Mouse (Mus musculus) bone marrow, adult 2 months (tissue): ENCODE measurements at regions not wholly inside any gene's neighbourhood (a gene's known extent, or its start where the extent isn't known, plus 50 kb on each side); places are given as distances from the start of the nearest gene placed in this dataset.

Experiments used
- H3K27ac ChIP-seq: fragments of 200-500 bp; 2 replicates; pipeline ENCODE4 v1.5.1; 2012; ENCODE audit warnings: low read depth, mild to moderate bottlenecking, control low read depth, inconsistent platforms, low read length; ENCODE audit not compliant: control insufficient read depth, poor library complexity, insufficient read depth
- H3K4me1 ChIP-seq: fragments of 200-500 bp; 2 replicates; pipeline ENCODE4 v1.6.1; 2011; ENCODE audit warnings: low read length; ENCODE audit not compliant: control insufficient read depth, insufficient read depth
- H3K4me3 ChIP-seq: fragments of 200-500 bp; replicated peaks from 2 replicates; pipeline ENCODE3; 2011; ENCODE audit warnings: mild to moderate bottlenecking, low read depth, low read length, control low read depth; ENCODE audit not compliant: control insufficient read depth
- CTCF ChIP-seq: fragments of 200-500 bp; IDR thresholded peaks from 2 replicates; pipeline ENCODE4 v1.5.1; 2011; ENCODE audit warnings: low read length, control low read depth; ENCODE audit not compliant: control insufficient read depth, insufficient read depth
- POLR2A ChIP-seq: fragments of 200-500 bp; IDR thresholded peaks from 2 replicates; pipeline ENCODE4 v1.6.1; 2011; ENCODE audit warnings: low read depth, mild to moderate bottlenecking, control low read depth, low read length, borderline replicate concordance; ENCODE audit not compliant: control insufficient read depth
- WGBS: fragments of 180-500 bp; shearing (Covaris S2); methylation state at CpG from one replicate; pipeline ENCODE4 v1.1.7; 2018; 5-methylcytosine and 5-hydroxymethylcytosine counted together

GRCm38 (mm10) chr11:82537931-82538330, 149.2 kb downstream of the Tmem132e start:
- TF ChIP-seq POLR2A (no peak), CTCF (no peak)
- no peak overlapping the region for H3K27ac ChIP-seq
- 86% methylated on average over 3 of the region's 3 CpGs for whole genome bisulfite sequencing

DNA sequence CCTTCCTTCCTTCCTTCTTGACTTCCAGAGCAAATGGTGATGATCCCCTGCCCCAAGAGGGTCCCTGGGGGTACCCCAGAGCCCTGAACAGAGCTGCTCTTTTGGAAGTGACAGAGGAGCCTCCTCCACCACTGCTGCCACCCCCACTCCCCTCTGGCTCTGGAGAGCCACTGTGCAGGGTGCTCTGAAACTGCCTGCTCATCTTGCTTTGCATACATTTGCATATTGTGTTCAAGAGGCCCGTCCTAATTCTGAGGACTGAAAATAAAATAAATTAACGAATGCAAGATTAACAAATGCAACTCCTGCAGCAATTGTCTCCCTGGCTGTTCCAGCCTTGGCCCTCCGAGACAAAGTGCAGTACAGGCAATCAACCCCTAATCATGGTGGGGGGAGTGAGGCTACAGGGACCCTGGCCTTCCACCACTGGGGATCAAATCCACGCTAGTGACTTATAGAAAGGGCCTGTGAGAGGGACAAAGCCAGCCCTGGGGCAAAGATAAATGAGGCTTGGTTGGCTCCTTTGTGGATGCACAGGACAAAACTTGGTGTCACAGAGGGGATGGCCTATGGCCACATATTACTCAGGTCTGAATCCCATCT, 134.6 kb downstream of the Tmem132e start:
- 41% methylated on average over 4 of the region's 4 CpGs for WGBS
- Histone ChIP-seq H3K27ac (no peak overlapping the region), H3K4me1 (no peaks in the 10 kb centered on the region), H3K4me3 (no peak overlapping the region)
- TF ChIP-seq CTCF (no peak), POLR2A (no peak)

More at GRCm38 (mm10) chr11:82537931-82538330, 149.2 kb downstream of the Tmem132e start:
- Histone ChIP-seq H3K4me3 (no peak overlapping the region), H3K4me1 (no peaks in the 10 kb centered on the region)

GRCm38 (mm10) chr11:82521383-82521782, 132.7 kb downstream of the Tmem132e start:
- no peaks in the 10 kb centered on the region for H3K4me1 ChIP-seq
- TF ChIP-seq CTCF (no peak), POLR2A (no peak)
- no peak overlapping the region for H3K4me3 ChIP-seq
- H3K27ac ChIP-seq, result no peak overlapping the region
- WGBS, result 53% methylated on average over 9 of the region's 9 CpGs

- 29% methylated on average over 6 of the region's 6 CpGs for WGBS
- no peak overlapping the region for H3K4me3 ChIP-seq
- no peak for TF ChIP-seq CTCF
- TF ChIP-seq POLR2A, result no peak
Observed at GRCm38 (mm10) chr11:82518691-82519090, 130.0 kb downstream of the Tmem132e start.

DNA sequence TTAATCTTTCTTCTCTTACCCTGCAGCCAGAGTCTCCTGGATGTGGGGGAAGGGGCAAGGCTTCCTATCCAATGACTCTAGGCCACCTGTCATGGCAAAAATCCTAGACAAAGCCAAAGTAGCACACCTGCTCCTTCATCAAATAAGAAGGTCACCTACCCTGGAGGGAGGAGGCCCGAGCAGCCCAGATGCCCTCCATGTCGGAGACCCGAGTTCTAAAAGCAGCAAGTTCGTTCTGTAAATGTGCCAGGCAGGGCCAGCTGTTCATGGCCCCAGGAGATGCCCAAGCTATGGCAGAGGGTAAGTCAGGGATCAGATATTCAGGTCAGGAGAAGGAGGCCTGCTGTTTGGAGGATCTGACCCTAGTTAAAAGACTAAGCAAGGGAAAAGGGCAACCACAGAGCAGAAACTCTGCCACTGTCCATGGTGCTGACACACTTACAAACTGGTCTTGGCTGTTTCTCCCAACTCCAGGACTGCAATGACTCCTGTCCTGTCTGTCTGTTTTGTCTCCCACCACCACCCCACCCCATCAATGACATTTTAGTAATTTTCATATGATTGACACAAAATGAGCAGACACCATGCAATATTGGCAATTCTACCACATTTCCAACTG, 125.9 kb downstream of the Tmem132e start:
- 85% methylated on average over 4 of the region's 4 CpGs for whole genome bisulfite sequencing
- Histone ChIP-seq H3K4me1 (no peaks in the 10 kb centered on the region), H3K4me3 (no peak overlapping the region), H3K27ac (no peak overlapping the region)
- no peak for TF ChIP-seq POLR2A
- TF ChIP-seq CTCF, result no peak

More at GRCm38 (mm10) chr11:82518691-82519090, 130.0 kb downstream of the Tmem132e start:
- Histone ChIP-seq H3K4me1 (no peaks in the 10 kb centered on the region), H3K27ac (no peak overlapping the region)

DNA sequence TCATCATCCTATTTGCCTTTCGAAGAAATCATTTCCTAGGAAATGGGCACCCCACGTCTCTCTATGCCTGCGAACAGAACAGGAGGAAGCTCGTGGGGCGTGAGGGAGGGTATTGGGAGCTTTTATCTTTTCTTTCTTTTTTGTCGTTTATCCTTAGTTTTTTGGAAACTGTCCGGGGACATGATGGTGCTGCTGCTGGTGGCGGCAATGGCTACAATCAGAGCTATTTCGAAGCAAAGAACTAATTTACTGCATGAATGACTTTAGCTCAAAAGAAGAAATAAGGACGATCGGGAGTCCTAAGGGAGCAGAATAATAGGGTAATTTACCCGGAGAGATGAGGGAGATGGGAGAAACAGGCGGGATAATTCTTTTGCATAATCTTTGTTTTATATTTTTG, 119.9 kb downstream of the Tmem132e start:
- H3K4me1 ChIP-seq, result no peaks in the 10 kb centered on the region
- WGBS, result 72% methylated on average over 13 of the region's 13 CpGs
- no peak overlapping the region for H3K4me3 ChIP-seq
- no peak for TF ChIP-seq CTCF
- no peak for TF ChIP-seq POLR2A
- no peak overlapping the region for H3K27ac ChIP-seq
